Mouse (Mus musculus) hindbrain, embryonic 13.5 days (tissue): ENCODE results near the gene Gm28048. TPM values are rescaled to one million over a fixed set of nuclear protein-coding genes. Genes with fewer than 3 reads are reported as not detected.

ENCODE experiments used
- ATAC-seq: fragments of 200-750 bp; cut with Nextera tagmentation; 2 replicates; pipeline ENCODE4 v1.8.0; 2017; ENCODE audit warnings: moderate TSS enrichment; ENCODE audit not compliant: low FRiP score
- H3K27ac ChIP-seq: fragments of 300-500 bp; sonication (generic); 2 replicates; pipeline ENCODE4 v1.5.1; 2015; ENCODE audit warnings: inconsistent platforms, mild to moderate bottlenecking, moderate library complexity
- H3K27me3 ChIP-seq: fragments of 300-500 bp; sonication (generic); 2 replicates; pipeline ENCODE4 v1.6.1; 2015; ENCODE audit warnings: mild to moderate bottlenecking, inconsistent platforms
- H3K36me3 ChIP-seq: fragments of 300-500 bp; sonication (generic); 2 replicates; pipeline ENCODE4 v1.6.1; 2015; ENCODE audit warnings: mild to moderate bottlenecking, inconsistent platforms
- H3K4me1 ChIP-seq: fragments of 300-500 bp; sonication (generic); replicated peaks from 2 replicates; pipeline ENCODE4 v1.6.1; 2015; ENCODE audit warnings: inconsistent platforms
- H3K4me2 ChIP-seq: fragments of 300-500 bp; sonication (generic); 2 replicates; pipeline ENCODE4 v1.6.1; 2015; ENCODE audit warnings: inconsistent platforms, mild to moderate bottlenecking, moderate library complexity
- H3K4me3 ChIP-seq: fragments of 300-500 bp; sonication (generic); 2 replicates; pipeline ENCODE4 v1.5.1; 2015; ENCODE audit warnings: mild to moderate bottlenecking, inconsistent platforms
- H3K9ac ChIP-seq: fragments of 300-500 bp; sonication (generic); 2 replicates; pipeline ENCODE4 v1.6.1; 2015; ENCODE audit warnings: mild to moderate bottlenecking, inconsistent platforms
- H3K9me3 ChIP-seq: fragments of 300-500 bp; sonication (generic); 2 replicates; pipeline ENCODE4 v1.6.1; 2016; ENCODE audit warnings: inconsistent platforms
- WGBS: fragments of 180-500 bp; shearing (Covaris S2); methylation state at CpG from one replicate; pipeline ENCODE4 v1.1.7; 2015; 5-methylcytosine and 5-hydroxymethylcytosine counted together
- polyA plus RNA-seq: library from polyadenylated mRNA; unstranded; fragments of >200 nt; fragmentation: Nextera tagmentation; extraction: Ambion mirVana; gene quantifications from 2 replicates; pipeline ENCODE4 v1.2.1, GENCODE M21; 2015

Gene Gm28048
- polyA plus RNA-seq, 1 experiment from 2014 or later: 6.1 TPM

- no peak overlapping the region for H3K27ac ChIP-seq
- H3K4me1 ChIP-seq: peaks cover 32% of the 10 kb centered on the region
- no peaks in the 10 kb centered on the region for H3K9me3 ChIP-seq
- H3K4me3 ChIP-seq: no peak overlapping the region
- no peaks in the 10 kb centered on the region for H3K27me3 ChIP-seq
- H3K36me3 ChIP-seq: peaks cover 6% of the 10 kb centered on the region; the same call in 1 of the 2 replicates
- H3K4me2 ChIP-seq: peak overlapping the region; percentile 86; the same call in 1 of the 2 replicates
- H3K9ac ChIP-seq: no peak overlapping the region
- no peak for ATAC-seq
- WGBS: 79% methylated on average over 6 of the region's 6 CpGs
Observed at GRCm38 (mm10) chr11:22982846-22983245, 956 bp upstream of the Gm28048 start.

GRCm38 (mm10) chr11:22981543-22981950, 343 bp downstream of the Gm28048 start:
- Histone ChIP-seq H3K36me3 (peaks cover 12% of the 10 kb centered on the region), H3K4me2 (peak overlapping the region; percentile 86), H3K27ac (peak overlapping the region; percentile 94), H3K4me1 (peaks cover 44% of the 10 kb centered on the region), H3K4me3 (peak overlapping the region; percentile 64), H3K27me3 (no peaks in the 10 kb centered on the region), H3K9ac (peak overlapping the region; percentile 82), H3K9me3 (no peaks in the 10 kb centered on the region)
- ATAC-seq: peak; percentile 56
- 5% methylated on average over 12 of the region's 12 CpGs for WGBS

- Histone ChIP-seq H3K27me3 (no peaks in the 10 kb centered on the region), H3K9me3 (no peaks in the 10 kb centered on the region), H3K4me1 (peaks cover 49% of the 10 kb centered on the region), H3K9ac (peak overlapping the region; percentile 82), H3K4me3 (peak overlapping the region; percentile 64), H3K4me2 (peak overlapping the region; percentile 86), H3K36me3 (peaks cover 14% of the 10 kb centered on the region), H3K27ac (peak overlapping the region; percentile 94; the same call in 1 of the 2 replicates)
- ATAC-seq: 0 out of 2 replicates have a peak, but pooled peaks have one; percentile 2
- 48% methylated on average over 4 of the region's 4 CpGs for whole genome bisulfite sequencing
Observed at GRCm38 (mm10) chr11:22981041-22981440, 849 bp downstream of the Gm28048 start.

- Histone ChIP-seq H3K4me1 (peaks cover 62% of the 10 kb centered on the region), H3K9ac (no peak overlapping the region), H3K27ac (no peak overlapping the region), H3K36me3 (peaks cover 17% of the 10 kb centered on the region), H3K27me3 (no peaks in the 10 kb centered on the region), H3K4me3 (no peak overlapping the region), H3K4me2 (no peak overlapping the region), H3K9me3 (no peaks in the 10 kb centered on the region)
- ATAC-seq: no peak
- 93% methylated on average over 1 of the region's 1 CpGs for WGBS
Observed at GRCm38 (mm10) chr11:22979221-22979620, 2.7 kb downstream of the Gm28048 start.

- no peak overlapping the region for H3K27ac ChIP-seq
- 0 out of 2 replicates have a peak, but pooled peaks cover 3% of the 10 kb centered on the region for H3K9me3 ChIP-seq
- H3K36me3 ChIP-seq: peaks cover 22% of the 10 kb centered on the region
- H3K27me3 ChIP-seq: no peaks in the 10 kb centered on the region
- peaks cover 67% of the 10 kb centered on the region for H3K4me1 ChIP-seq
- H3K9ac ChIP-seq: no peak overlapping the region
- no peak overlapping the region for H3K4me2 ChIP-seq
- WGBS: 57% methylated on average over 1 of the region's 1 CpGs
- ATAC-seq: no peak
- no peak overlapping the region for H3K4me3 ChIP-seq
Observed at GRCm38 (mm10) chr11:22978711-22979110, 3.2 kb downstream of the Gm28048 start.

GRCm38 (mm10) chr11:22978215-22978614, 3.7 kb downstream of the Gm28048 start:
- no peak for ATAC-seq
- H3K4me3 ChIP-seq: no peak overlapping the region
- H3K36me3 ChIP-seq: peaks cover 27% of the 10 kb centered on the region
- WGBS: 96% methylated on average over 3 of the region's 3 CpGs
- no peak overlapping the region for H3K27ac ChIP-seq
- peaks cover 4% of the 10 kb centered on the region; the same call in 1 of the 2 replicates for H3K9me3 ChIP-seq
- H3K4me2 ChIP-seq: no peak overlapping the region
- H3K27me3 ChIP-seq: no peaks in the 10 kb centered on the region
- H3K4me1 ChIP-seq: peaks cover 67% of the 10 kb centered on the region
- H3K9ac ChIP-seq: no peak overlapping the region

- ATAC-seq: no peak
- H3K9ac ChIP-seq: peak overlapping the region; percentile 72
- H3K4me2 ChIP-seq: peak overlapping the region; percentile 70
- H3K36me3 ChIP-seq: peaks cover 37% of the 10 kb centered on the region
- 50% methylated on average over 14 of the region's 14 CpGs for WGBS
- H3K27ac ChIP-seq: peak overlapping the region; percentile 80
- no peaks in the 10 kb centered on the region for H3K27me3 ChIP-seq
- H3K4me3 ChIP-seq: peak overlapping the region; percentile 50
- H3K4me1 ChIP-seq: peaks cover 41% of the 10 kb centered on the region
- H3K9me3 ChIP-seq: peaks cover 18% of the 10 kb centered on the region
Observed at GRCm38 (mm10) chr11:22973599-22973998, 8.3 kb downstream of the Gm28048 start.

- peak; percentile 67 for ATAC-seq
- WGBS: 48% methylated on average over 45 of the region's 46 CpGs
- H3K36me3 ChIP-seq: peaks cover 32% of the 10 kb centered on the region
Observed at GRCm38 (mm10) chr11:22972746-22973526, 9.0 kb downstream of the Gm28048 start.

GRCm38 (mm10) chr11:22971835-22972709, 9.8 kb downstream of the Gm28048 start, which contains the start of gene Zrsr1:
Gene Zrsr1 (plus strand): TSS chr11:22972005.
- H3K9me3 ChIP-seq: peaks cover 26% of the 10 kb centered on the region
- peak within 1 kb of the TSS; percentile 70 for H3K9ac ChIP-seq
- peak within 1 kb of the TSS; percentile 50 for H3K4me3 ChIP-seq
- ATAC-seq: peak; percentile 87
- H3K4me2 ChIP-seq: peak within 1 kb of the TSS; percentile 56
- WGBS: 51% methylated on average over 56 of the region's 56 CpGs
- peaks cover 29% of the 10 kb centered on the region for H3K4me1 ChIP-seq
- no peaks in the 10 kb centered on the region for H3K27me3 ChIP-seq
- peaks cover 31% of the 10 kb centered on the region for H3K36me3 ChIP-seq
- peak within 1 kb of the TSS; percentile 81 for H3K27ac ChIP-seq

More at GRCm38 (mm10) chr11:22972746-22973526, 9.0 kb downstream of the Gm28048 start:
- Histone ChIP-seq H3K27me3 (no peaks in the 10 kb centered on the region), H3K27ac (peak overlapping the region; percentile 81), H3K9ac (peak overlapping the region; percentile 72), H3K4me2 (peak overlapping the region; percentile 70), H3K4me3 (peak overlapping the region; percentile 50), H3K4me1 (peaks cover 36% of the 10 kb centered on the region), H3K9me3 (peaks cover 18% of the 10 kb centered on the region)

- no peak overlapping the region for H3K9ac ChIP-seq
- H3K4me1 ChIP-seq: peaks cover 14% of the 10 kb centered on the region
- no peak overlapping the region for H3K4me2 ChIP-seq
- 100% methylated on average over 1 of the region's 1 CpGs for WGBS
- ATAC-seq: no peak
- H3K36me3 ChIP-seq: peaks cover 32% of the 10 kb centered on the region
- no peak overlapping the region for H3K4me3 ChIP-seq
- H3K9me3 ChIP-seq: peaks cover 33% of the 10 kb centered on the region
- no peak overlapping the region for H3K27ac ChIP-seq
- H3K27me3 ChIP-seq: no peaks in the 10 kb centered on the region
Observed at GRCm38 (mm10) chr11:22970546-22970945, 11.3 kb downstream of the Gm28048 start.

GRCm38 (mm10) chr11:22969486-22969885, 12.4 kb downstream of the Gm28048 start:
- peaks cover 33% of the 10 kb centered on the region for H3K9me3 ChIP-seq
- no peak for ATAC-seq
- no peak overlapping the region for H3K4me2 ChIP-seq
- H3K36me3 ChIP-seq: peaks cover 32% of the 10 kb centered on the region
- 72% methylated on average over 6 of the region's 6 CpGs for WGBS
- no peak overlapping the region for H3K4me3 ChIP-seq
- no peaks in the 10 kb centered on the region for H3K27me3 ChIP-seq
- H3K9ac ChIP-seq: no peak overlapping the region
- H3K27ac ChIP-seq: no peak overlapping the region
- peaks cover 8% of the 10 kb centered on the region for H3K4me1 ChIP-seq

GRCm38 (mm10) chr11:22965503-22965902, 16.4 kb downstream of the Gm28048 start:
- no peak for ATAC-seq
- Histone ChIP-seq H3K36me3 (peaks cover 14% of the 10 kb centered on the region; the same call in 1 of the 2 replicates), H3K9me3 (peaks cover 15% of the 10 kb centered on the region), H3K27ac (no peak overlapping the region), H3K4me1 (no peaks in the 10 kb centered on the region), H3K27me3 (no peaks in the 10 kb centered on the region), H3K4me3 (no peak overlapping the region), H3K9ac (no peak overlapping the region), H3K4me2 (no peak overlapping the region)
- WGBS: 84% methylated on average over 4 of the region's 4 CpGs
